Mouse (Mus musculus) ES-Bruce4 (cell line): ENCODE measurements around the gene Ccdc191.

Experiments used
- CTCF ChIP-seq: IDR thresholded peaks from one replicate; pipeline ENCODE4 v1.8.1; 2011; ENCODE audit warnings: low read depth, low read length
- EP300 ChIP-seq: IDR thresholded peaks from 2 replicates; pipeline ENCODE4 v1.6.1; 2011; ENCODE audit warnings: low read depth, low read length; ENCODE audit not compliant: insufficient read depth
- POLR2A ChIP-seq: IDR thresholded peaks from one replicate; pipeline ENCODE4 v1.8.1; 2011; ENCODE audit warnings: low read length; ENCODE audit not compliant: insufficient read depth

DNA sequence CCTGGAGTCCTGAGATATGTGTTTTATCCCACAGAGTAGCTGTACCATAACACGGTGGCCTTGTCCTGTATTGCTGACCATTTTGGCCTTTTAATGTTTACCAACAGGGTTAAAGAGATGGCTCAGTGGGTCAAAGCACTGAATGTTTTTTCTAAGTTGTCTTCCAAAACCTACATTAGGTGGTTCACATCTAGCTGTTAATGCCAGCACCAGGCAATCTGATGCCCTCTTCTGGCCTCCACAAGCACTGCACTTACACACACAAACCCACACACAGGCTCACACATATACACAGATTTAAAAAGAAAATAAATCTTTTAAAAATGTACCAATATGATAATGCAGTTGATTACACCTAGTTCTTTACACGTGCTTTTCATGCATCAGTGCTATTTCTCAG is 19.3 kb downstream of the Ccdc191 start:
- no peak for TF ChIP-seq POLR2A
- peak; percentile 50 for TF ChIP-seq CTCF
- TF ChIP-seq EP300 = no peak
